Mouse (Mus musculus) cerebellum, postnatal 4 days (tissue): Measurements from ENCODE around the gene Osbpl6.
A peak's percentile ranks its signal among the peaks of the same experiment; 100 is the strongest.
"Not testable (repeated sequence)": the region's sequence is repeated elsewhere in the genome, so short reads cannot be mapped to it uniquely, and the experiment has no call there.

Experiments used
- DNase-seq, 2 experiments: peaks; one replicate each; pipeline ENCODE4 v3.0.0; 2022; ENCODE audit warnings: low spot score in 2 of 2, mixed read lengths in 1 of 2

Osbpl6 gene

DNA sequence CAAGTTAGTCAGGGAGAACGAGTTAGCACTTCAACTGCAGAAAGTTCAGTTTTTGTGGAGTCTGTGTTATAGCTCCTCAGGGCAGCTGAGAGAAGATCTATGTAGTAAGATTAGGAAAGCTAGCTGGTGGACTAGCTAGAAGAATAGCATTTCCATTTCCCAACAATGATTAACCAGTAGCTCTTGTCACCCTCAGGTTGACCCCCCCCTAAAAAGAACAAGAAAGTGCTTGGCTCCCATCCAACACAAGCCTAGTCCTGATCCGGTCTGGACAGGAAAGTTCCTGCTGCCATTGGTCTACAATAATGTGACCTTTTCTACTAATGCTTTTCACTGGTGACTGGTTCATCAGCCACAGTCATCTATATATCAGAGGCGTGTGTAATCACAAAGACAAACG lies 157.6 kb downstream of the Osbpl6 start:
- no peak for DNase-seq

DNA sequence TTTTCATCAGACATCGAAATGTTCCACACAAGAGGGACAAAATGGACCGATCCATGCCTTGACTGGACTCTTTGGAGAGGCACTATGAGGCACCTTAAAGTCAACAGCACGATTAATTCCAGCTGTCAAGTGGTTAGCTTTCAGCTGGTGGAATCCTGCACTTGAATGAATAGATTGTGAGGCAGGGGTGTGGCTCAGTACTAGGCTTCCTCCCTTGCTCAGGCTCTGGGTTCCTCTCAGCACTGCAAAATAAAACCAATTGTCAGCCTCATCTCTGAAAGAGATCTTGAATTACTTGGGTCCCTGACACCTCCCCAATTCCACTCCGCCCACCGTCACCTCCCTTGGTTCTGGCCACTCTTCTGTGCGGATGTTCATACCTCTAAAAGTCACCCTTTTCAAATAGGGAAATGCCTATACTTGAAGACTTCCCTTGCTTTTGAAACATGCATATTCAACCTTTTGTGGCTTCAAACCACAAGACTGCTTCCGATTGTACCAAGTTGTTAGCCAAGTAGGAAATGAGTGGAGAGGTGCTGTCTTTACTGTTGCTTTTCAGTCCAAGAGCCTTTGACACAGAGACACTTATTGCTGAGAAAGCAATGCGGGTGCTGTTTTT lies 160.7 kb downstream of the Osbpl6 start:
- no peak for DNase-seq

DNA sequence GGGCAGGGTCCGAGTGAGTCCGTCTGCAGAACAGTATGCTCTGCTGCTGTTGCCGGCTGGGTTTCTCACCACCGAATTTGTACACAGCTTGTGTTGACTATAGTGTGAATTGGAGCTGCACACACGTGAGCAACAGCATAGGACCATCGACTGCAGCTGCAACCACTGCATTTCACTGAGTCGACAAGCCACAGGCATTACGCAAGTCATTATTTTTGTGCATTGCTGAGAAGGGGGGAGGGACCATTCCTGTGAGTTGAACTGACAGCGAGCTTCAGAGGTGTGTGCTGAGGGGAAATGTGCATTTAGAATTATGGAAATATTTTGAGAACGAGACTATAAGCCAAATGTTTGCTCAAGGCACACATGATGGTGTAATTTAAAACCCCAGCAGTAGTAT lies 165.2 kb downstream of the Osbpl6 start:
- DNase-seq, result no peak

DNA sequence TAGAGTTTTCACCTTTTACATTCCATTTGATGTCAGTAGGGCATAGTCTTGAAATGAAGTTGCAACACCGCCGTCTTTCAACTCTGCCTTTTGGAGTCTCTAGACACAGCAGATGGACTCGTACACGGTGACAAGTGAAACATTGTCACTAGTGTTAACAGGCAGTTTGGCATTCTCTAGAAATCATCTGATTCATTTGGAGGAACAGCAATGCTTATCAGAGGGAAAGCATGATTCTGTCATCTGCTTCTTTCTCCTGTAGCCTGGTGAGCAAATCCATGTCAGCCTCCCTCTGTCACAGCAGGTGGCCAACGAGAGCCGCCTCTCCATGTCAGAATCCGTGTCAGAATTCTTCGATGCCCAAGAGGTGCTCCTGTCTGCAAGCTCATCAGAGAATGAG lies 172.6 kb downstream of the Osbpl6 start:
- no peak for DNase-seq

DNA sequence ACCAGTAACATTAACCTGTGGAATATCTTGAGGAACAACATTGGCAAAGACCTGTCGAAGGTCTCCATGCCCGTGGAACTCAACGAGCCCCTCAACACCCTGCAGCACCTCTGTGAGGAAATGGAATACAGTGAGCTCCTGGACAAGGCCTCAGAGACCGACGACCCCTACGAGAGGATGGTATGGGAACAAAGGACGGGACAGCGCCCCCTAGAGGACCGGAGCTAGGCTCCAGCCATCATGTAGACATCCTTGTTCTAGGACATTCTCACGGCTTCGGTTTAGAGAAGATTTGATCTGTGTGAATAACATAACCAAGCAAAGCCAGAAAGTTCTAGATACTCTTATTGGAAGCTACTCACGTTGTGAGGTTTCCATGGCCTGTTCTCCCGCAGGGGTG lies 178.8 kb downstream of the Osbpl6 start:
- no peak for DNase-seq

DNA sequence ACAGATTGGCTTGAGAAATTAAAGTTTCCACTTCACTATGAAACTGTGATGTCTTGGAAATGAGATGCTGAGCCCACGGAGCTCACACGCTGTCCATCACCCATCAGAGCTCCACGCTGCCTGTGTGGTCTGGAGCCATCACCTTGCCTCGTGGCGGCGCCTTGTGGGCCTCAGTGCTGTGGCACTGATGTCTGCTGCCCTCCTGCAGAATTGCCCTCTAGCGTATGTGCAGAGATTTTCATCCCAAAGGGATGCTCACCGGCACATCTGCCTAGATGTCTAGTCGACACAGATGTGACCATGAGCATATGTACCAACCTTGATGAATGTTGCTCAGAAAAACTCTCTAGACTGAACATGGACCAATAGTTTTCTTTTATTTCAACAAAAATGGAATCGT lies 180.6 kb downstream of the Osbpl6 start:
- no peak for DNase-seq

DNA sequence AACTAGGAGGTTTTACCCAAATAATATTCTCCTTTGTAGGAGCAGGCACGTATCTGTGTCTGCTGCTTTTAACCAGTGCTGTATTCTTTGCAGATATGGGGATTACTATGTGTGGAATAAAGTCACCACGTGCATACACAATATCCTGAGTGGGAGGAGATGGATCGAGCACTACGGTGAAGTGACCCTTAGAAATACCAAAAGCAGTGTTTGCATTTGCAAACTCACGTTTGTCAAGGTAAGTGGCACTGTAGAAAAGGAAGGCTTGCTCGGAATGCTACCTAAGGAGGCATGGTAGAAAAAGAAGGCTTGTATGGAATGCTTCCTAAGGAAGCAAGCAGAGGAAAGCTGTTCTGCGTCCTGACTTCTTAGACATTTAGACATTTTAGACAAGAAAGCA lies 183.9 kb downstream of the Osbpl6 start:
- DNase-seq, result no peak

DNA sequence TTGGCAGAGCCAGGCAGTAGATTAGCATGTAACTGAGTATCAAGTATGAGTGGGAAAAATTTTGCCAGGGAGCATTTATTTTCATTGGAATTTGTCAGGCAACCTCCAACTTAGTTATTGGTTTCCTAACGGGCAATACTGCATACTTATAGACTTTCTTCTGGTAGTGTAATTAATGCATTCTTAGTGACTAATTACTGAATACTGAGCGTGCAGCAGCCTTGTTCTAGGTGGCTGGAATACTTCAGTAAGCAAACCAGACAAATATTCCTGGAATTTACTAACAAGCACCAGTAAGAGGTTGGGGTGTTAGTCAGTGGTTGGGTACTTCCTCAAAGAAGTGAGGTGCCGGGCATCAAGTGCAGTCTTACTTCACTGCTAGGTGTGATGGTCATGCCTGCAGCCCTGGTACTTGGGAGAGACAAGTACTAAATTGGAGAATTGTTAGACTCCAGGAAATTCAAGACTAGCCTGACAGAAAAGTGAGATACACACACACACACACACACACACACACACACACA lies 186.2 kb downstream of the Osbpl6 start:
- no peak for DNase-seq

DNA sequence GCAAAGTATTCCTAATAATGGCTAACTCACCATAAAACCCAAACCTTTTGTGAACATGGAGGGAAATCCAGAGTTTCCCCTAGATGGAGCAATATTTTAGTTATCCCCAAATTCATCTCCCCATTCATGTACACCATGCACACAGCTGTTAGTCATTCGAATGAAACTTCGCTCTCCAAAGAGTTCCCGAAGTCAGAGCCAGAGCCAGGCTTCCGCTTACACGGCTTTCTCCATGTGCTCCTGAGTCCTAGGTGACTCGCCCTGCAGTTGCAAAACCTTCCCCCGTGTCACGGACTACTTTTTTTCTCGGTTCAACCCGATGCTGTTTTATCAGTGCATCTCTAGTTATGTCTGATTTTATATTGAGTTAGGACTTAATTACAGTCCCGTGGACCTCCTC lies 191.2 kb downstream of the Osbpl6 start:
- no peak for DNase-seq

DNA sequence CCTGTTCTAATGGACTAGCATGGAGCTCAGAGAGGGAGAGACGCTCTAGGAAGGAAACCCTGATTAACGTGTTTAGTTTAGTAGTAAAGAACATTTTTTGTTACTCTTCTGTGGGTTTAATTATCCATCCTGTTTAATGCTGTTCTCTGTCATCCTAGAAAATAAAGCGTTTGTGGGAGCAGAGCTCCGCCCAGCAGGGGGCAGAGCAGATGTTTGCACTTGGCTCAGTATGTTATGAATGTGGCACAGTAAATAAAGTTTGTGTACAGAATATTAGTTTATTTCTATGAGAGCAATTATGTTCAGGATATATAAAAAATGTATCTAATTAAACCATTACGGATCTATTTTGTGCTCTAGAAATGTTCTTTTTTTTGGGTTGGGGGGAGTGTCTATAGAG lies 192.9 kb downstream of the Osbpl6 start:
- no peak for DNase-seq

DNA sequence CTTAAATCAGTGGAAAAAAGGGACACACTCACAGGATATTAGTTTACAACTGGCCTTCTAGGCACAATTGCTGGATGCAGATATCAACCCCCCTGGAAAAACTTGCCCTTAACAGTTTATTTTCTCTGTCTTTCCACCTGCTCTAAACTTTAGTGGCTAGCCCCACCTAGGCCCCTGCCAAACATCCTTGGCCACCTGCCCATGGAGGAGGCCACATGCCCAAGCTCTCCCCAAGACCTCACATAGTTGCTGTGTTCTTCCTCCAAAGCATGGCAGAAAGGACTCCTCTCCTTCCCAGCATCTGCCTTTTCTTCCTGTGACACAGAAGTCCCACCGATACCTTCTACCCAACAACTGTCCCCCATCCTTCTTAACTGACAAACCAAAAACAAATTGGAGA lies 195.9 kb downstream of the Osbpl6 start:
- no peak for DNase-seq

DNA sequence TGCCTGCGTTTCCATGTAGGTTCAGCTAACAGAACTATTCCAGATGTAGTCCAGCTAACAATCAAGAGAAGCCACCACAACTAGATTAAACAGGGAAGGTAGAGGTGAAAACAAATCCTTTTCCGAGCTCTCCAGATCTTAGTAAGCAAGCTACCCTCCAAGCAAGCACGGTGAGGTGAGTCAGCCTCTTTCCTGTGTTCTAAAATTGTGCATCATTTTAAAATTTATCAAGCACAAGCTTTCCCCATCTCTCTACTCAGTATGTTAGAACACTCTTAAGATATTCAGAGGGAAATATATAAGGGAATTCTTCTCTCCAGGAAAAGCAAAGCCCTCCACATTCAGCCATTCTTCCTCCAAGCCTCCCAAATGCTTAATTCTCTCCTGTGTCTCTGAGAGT lies 200.4 kb downstream of the Osbpl6 start:
- DNase-seq, result no peak

DNA sequence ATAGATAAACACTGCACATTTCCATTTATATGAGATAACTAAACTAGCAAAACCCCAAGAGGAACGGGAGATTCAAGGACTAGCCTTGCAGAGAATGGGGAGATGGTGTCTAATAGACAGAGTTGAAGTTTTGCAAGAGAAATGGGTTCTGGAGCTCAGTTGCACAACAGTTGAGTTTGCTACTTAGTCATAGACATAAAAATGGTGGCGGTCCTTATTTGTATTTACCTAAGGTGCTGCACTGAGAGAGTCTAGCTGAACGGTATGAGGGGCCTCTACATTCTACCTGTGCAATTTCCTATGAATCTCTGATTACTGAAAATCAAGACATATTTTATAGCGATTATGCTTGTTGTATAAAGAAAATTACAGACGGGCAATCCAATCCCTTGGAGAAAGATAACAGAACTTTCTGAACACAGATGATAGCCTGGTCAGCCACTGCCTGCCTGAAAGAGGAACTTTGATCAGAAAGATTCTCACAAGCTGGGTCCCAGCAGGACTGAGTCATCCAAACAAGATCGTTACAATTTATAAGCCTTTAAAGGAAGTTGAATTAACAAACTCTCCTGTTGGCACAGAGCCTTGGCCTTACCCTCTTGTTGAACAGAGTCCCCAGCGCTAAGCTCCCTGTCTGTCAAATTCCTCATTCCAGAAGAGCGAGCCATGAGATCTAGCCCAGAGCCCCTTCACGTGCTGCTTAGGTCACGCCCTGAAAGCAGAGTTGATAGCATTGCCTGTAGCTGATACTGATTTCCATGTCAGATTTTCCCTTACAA lies 204.2 kb downstream of the Osbpl6 start:
- no peak for DNase-seq

DNA sequence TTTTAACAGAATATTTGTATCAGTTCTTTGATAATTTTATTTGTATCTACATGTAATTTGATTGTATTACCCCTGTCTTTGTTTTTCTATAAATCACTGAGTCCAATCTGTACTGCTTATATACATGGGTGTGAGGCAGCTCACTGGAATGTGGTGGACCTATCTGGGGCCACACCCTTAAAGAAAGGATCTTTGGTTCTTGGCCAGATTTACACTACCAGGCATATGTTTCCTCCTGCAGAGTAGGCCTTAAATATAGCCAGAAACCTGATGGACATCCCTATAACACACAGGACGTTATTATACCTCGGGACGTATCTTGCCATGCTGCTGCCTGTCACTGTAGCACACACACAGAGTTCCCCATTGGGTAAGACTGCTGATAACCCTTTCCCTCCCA lies 205.7 kb downstream of the Osbpl6 start:
- DNase-seq, result no peak

DNA sequence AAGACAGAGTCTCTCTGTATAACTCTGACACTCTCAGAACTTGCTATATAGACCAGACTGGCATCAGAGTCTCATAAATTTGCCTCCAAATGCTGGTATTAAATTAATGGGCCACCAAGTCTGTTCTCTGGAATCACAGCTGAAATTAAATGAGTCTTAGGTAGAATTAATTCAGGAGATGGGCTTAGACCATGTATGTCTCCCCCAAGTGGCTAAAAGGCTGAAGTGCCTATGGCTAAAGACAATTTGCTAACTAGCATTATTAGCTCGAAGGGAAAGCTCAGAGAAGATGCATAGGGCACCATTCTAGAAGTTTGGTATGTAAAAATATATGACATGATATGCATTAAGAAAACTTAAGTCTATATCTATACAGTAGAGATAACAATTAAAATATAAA lies 211.8 kb downstream of the Osbpl6 start:
- DNase-seq, result peak in 1 of 2 experiments; percentile 41

DNA sequence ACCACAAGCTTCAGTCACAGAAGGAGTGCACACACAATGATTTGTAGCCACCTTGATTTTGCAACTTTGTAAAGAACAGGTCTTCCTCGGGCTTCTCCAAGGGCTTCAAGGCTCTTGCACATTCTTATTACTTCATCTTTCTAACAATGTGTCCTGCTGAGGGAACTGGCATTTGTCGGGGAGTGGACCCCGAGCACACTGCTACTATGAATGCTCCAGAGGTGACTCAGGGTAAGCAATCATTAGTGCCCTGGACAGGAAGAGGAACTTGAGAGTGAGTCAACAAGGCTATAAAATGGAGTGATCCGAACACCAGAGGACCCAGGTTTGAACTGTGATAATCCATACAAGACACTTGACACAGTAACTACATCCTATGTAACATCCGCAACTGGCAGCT lies 213.9 kb downstream of the Osbpl6 start:
- no peak for DNase-seq

DNA sequence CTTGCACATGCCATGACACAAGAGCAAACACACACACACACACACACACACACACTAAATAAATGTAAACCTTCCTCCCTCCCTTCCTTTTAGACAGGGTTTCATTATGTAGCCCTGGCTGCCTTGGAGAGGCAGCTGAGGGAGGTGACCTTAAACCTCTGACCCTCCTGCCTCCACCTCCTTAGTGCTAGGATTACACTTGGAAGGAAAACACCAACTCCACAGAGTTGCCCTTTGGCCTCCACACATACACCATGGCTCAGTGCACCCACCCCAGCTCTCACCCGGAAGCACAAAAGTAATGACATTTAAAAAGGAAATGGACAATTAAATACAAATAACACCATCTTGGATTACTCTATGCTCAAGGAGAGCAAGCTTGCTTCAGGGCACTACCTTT lies 215.4 kb downstream of the Osbpl6 start:
- no peak for DNase-seq

DNA sequence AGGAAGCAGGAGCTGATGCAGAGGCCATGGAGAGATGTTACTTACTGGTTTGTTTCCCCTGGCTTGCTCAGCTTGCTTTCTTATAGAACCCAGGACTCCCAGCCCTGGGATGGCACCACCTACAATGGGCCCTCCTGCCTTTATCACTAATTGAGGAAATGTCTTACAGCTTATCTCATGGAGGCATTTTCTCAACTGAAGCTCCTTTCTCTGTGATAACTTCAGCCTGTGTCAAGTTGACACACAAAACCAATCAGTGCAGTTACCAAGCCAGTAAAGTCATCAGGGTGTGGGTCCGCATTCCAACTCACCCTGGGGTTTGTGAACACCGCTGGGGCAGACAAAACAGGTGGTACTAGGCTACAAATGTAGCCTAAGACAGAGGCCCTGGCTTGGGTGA lies 216.0 kb downstream of the Osbpl6 start:
- not testable (repeated sequence) for DNase-seq

DNA sequence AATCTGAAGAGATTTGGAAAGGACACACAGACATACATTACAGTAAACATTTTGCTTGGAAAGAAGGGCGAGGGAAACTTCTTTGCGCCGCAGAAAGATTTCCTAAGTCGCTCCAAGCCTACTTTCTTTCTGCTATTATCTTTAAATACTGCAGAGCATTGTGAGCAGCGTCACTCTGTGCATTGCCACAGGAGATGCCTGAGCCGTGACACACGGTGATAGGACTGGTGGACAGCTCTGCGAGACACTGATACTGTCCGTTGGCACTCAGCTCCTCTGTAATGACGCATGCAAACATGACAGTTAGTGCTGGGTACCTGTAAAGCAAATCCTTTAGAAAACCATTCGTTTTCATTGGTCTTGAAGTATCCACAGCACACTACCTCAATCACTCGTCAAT lies 224.0 kb downstream of the Osbpl6 start:
- no peak for DNase-seq

DNA sequence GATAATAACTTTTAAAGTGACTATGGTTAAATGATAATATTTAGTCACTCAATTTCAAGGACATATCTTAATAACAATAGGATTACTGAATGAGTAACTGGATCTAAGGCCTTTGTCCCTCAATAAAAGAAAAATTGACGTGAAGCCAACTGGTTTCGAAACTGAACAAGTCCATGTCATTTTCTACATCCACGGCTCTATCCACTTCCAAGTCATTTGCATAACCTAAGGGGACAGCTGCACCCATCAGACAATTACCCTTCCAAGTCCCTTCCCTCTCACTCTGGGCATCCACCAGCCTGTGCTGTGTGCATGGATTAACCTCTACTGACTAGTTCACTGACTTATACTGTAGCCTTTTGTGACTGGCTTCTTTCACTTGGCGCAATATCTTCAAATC lies 225.3 kb downstream of the Osbpl6 start:
- DNase-seq, result no peak

DNA sequence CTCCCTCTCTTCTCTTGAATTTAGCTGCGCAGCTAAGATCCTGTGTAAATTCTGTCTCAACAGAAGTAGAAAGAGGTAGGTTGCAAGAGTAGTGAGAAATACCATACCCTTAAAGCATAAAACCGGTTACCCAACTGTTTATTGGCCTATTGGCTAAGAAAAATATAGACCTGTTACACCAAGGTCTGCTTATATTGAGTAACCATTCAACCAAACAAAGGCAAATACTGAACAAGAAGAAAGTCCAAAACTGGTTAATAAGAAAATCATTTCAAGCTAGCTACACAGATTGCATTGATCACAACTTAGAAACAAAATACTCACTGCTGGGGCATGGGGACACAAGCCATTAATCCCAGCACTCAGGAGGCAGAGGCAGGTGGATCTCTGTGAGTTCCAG lies 233.3 kb downstream of the Osbpl6 start:
- DNase-seq, result no peak

DNA sequence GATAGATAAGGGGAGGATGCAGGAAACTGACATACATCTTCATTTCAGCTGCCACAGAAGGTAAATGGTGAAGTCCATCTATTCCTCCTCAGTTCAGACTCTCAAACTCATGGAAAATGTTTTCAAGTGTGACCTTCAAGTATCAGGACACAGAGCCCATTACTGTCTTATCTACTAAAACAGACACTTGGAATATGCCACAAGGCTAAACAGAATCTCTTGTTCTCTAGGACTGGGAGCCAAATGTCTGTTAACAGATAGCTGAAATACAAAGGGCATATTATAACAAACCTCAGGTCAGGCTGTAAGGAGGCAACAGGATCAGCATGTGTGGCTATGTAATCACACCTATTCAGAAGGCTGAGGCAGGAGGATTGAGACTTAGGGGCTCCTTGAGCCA lies 237.5 kb downstream of the Osbpl6 start:
- DNase-seq, result no peak

DNA sequence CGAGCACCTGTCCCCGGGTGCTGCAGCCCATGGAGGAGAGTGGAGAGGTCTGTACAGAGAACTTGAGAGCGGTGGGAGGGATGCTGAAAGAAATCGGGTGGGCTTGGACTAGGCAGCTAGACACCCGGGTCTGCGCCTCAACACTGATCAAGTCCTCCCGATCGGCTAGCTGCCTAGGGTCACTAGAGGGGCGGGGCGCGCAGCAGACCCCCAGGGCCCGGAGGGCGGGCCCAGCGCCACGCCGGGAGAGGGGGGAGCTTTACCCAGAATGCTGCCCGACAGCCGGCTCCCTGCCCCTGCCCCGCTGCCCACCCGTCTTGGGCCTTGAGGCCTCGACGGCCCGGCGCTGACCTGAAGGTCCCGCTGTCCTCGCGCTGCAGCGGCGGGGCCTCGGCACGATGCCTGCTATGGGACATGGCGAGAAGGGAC lies 241.1 kb downstream of the Osbpl6 start:
- DNase-seq, result no peak
